Mouse (Mus musculus) pancreas, adult 10 weeks (tissue): ENCODE data around the gene Zkscan8. TPM values are rescaled to one million over a fixed set of nuclear protein-coding genes. Genes with fewer than 3 reads are reported as not detected.

Experiments used
- polyA plus RNA-seq: library from polyadenylated mRNA; stranded (reverse); fragments of 350-450 nt; fragmentation: Illumina TruSeq; extraction: RNeasy Lipid Tissue Mini Kit (QIAGEN cat#74804); gene quantifications from one replicate; pipeline ENCODE4 v1.2.3, GENCODE M21; 2015; ENCODE audit warnings: low read depth, low replicate concordance; ENCODE audit not compliant: insufficient read depth

Gene Zkscan8
- 2.1 TPM for polyA plus RNA-seq

DNA sequence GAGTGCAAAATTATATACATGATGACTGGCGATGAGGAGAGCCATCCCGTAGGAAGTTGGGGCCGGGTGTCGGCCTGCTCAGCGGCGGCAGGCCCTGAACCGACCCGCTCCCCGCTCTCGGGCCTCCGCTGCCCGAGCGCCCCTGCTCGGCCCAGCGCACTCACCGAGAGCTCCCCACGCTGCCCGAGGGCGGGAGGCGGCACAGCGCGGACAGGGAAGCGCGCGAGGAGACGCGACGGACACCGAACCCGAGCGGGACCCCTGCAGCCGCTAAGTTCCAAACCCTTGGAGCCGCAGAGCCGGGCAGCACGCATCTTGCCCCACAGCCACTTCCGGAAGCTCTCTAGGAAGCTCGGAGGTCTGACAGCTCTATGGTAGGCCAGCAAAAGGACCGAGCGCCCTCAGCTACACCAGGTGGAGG, at the start of gene Zkscan8:
TSS of gene Zkscan8 (minus strand) at position 340 of the 421 bp plus-strand sequence.

GRCm38 (mm10) chr13:21559793-21560192, 28.9 kb upstream of the Zkscan8 start, which contains the start of gene Olfr1535:
Olfr1535 (minus strand) TSS chr13:21559893.

GRCm38 (mm10) chr13:21542708-21543107, 11.8 kb upstream of the Zkscan8 start, which contains the start of gene Olfr1366:
Olfr1366 (minus strand) TSS chr13:21542808.

DNA sequence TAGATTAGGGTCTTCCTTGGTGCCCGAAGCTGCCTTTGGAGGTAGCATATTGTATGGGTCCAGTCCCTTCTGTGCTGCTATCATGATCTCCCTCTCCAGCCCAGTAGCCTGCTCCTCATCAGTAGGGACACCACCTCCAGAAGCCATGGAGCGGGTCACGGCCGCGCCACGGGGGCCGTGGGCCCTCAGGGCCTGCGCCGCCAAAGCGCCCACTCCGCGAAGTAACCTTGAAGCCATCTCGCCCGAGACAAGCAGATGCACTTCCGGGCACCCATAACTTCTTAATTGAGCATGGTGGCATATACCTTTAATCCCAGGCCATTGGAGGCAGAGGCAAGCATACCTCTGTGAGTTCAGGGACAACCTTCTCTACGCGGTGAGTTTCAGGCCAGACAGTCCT, 29.7 kb downstream of the Zkscan8 start, which contains the start of gene Gm11273:
TSS of gene Gm11273 (minus strand) at position 237 of the 400 bp plus-strand sequence.

DNA sequence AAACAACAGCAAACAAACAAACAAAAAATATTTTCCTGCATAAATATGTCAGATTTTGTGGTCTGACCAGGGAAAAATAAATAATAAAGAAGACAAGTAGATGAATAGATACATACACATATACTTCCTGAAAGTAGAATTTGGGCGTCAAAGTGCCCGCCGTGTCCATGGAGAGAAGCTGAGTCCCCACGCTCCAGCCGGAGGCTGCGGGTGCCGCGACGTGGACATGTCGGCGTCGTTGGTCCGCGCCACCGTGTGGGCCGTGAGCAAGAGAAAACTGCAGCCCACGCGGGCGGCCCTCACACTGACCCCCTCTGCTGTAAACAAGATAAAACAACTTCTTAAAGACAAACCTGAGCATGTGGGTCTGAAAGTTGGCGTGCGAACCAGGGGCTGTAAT, 35.8 kb downstream of the Zkscan8 start, which contains the start of gene AK157302:
TSS of gene AK157302 (plus strand) at position 144 of the 400 bp plus-strand sequence.

GRCm38 (mm10) chr13:21478759-21479670, 51.9 kb downstream of the Zkscan8 start, which contains the start of the genes Zkscan4 and Gm10065:
Zkscan4 (plus strand) TSS chr13:21478907.
Gm10065 (minus strand) TSS chr13:21479441.

DNA sequence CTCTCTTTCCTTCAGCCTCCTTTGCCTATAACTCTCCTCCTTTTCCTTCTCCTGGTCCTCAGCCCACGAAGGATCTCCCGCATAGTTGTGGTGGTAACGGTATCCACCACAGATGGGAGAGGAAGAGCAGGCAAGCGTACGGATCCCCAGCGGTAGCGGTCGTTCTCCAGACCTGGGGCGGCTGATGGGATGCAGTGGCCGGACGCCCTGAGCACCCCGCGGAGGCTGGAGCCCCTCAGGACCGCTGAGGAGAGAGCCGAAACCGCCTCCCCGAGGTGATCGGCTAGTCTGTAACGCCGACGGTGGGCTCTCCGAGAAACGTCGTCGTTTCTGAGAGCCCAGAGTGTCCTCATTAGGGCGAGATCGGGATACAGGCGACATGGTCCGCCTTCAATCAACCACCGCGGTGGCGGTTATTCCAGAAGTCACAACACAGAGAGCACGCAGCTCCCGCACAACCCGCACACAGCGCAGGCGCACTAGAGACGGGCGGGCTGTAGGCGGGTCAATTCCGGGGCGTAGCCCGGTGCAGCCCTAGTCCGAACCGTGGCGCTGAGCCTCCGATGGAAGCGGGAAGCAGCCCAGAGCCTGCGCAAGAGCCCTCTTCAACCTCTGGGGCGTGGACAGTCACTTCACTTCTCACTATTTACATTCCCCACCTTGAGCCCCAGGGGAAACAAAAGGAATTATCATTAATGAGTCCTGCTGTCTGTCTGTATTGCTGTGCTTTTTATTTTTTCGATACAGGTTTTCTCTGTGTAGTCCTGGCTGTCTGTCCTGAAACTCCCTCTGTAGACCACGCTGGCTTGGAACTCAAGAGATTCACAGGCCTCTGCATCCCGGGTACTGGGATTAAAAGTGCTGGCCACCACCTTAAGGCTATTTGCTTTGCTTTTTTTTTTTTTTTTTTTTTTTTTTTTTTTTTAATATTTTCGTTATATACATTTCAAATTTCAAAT, 62.6 kb downstream of the Zkscan8 start, which contains the start of gene Nkapl:
TSS of gene Nkapl (minus strand) at position 449 of the 959 bp plus-strand sequence.

Other genes starting within 250 kb of the Zkscan8 start
- gene Gpx5, start 238.4 kb downstream of the Zkscan8 start, polyA plus RNA-seq, result 1.3 TPM
- not detected for gene Gpx6, start 219.0 kb downstream of the Zkscan8 start, polyA plus RNA-seq
- not detected for gene Olfr1367, start 184.2 kb downstream of the Zkscan8 start, polyA plus RNA-seq
- 1.2 TPM for gene Zscan12, start 168.3 kb downstream of the Zkscan8 start, polyA plus RNA-seq
- 19.2 TPM for gene Zkscan3, start 128.4 kb downstream of the Zkscan8 start, polyA plus RNA-seq
- 0.50 TPM for gene Pgbd1, start 90.1 kb downstream of the Zkscan8 start, polyA plus RNA-seq
- gene Zscan26, start 77.4 kb downstream of the Zkscan8 start, polyA plus RNA-seq, result 20.8 TPM
- not detected for gene Nkapl, start 62.6 kb downstream of the Zkscan8 start, polyA plus RNA-seq
- gene Zkscan4, start 52.2 kb downstream of the Zkscan8 start, polyA plus RNA-seq, result 0.92 TPM
- gene Gm10065, start 51.7 kb downstream of the Zkscan8 start, polyA plus RNA-seq, result not detected
- gene AK157302, start 35.9 kb downstream of the Zkscan8 start, polyA plus RNA-seq, result not detected
- gene Gm11273, start 29.7 kb downstream of the Zkscan8 start, polyA plus RNA-seq, result not detected
- not detected for gene Olfr1366, start 11.7 kb upstream of the Zkscan8 start, polyA plus RNA-seq
- gene Olfr1535, start 28.8 kb upstream of the Zkscan8 start, polyA plus RNA-seq, result not detected
- gene Olfr1364, start 50.6 kb upstream of the Zkscan8 start, polyA plus RNA-seq, result not detected
- not detected for gene Olfr1362, start 82.9 kb upstream of the Zkscan8 start, polyA plus RNA-seq
- gene Olfr11, start 111.4 kb upstream of the Zkscan8 start, polyA plus RNA-seq, result not detected
- not detected for gene Olfr1361, start 132.3 kb upstream of the Zkscan8 start, polyA plus RNA-seq
- gene Olfr1360, start 146.3 kb upstream of the Zkscan8 start, polyA plus RNA-seq, result not detected
- gene Olfr1359, start 167.0 kb upstream of the Zkscan8 start, polyA plus RNA-seq, result not detected
- gene Hist1h2bl, start 185.0 kb upstream of the Zkscan8 start, polyA plus RNA-seq, result not detected
- not detected for gene Hist1h2ai, start 185.3 kb upstream of the Zkscan8 start, polyA plus RNA-seq
- not detected for gene Hist1h3h, start 186.5 kb upstream of the Zkscan8 start, polyA plus RNA-seq
- not detected for gene Hist1h2bm, start 190.9 kb upstream of the Zkscan8 start, polyA plus RNA-seq
- not detected for gene Hist1h4j, start 203.9 kb upstream of the Zkscan8 start, polyA plus RNA-seq
- not detected for gene Hist1h4k, start 219.4 kb upstream of the Zkscan8 start, polyA plus RNA-seq
- not detected for gene Hist1h2ak, start 222.7 kb upstream of the Zkscan8 start, polyA plus RNA-seq
- not detected for gene Hist1h2bn, start 223.0 kb upstream of the Zkscan8 start, polyA plus RNA-seq
- gene Hist1h1b, start 249.5 kb upstream of the Zkscan8 start, polyA plus RNA-seq, result not detected